Mouse (Mus musculus) CH12.LX (cell line): Measurements from ENCODE around the gene A630001G21Rik. TPM values are rescaled to one million over a fixed set of nuclear protein-coding genes. Genes with fewer than 3 reads are reported as not detected.
A peak's percentile ranks its signal among the peaks of the same experiment; 100 is the strongest.

ENCODE experiments used
- DNase-seq: peaks from one replicate; pipeline ENCODE4 v3.0.0-alpha.2; 2013; ENCODE audit errors: extremely low read depth
- H3K27ac ChIP-seq: 2 replicates; pipeline ENCODE4 v1.5.1; 2012; ENCODE audit warnings: low read depth, mild to moderate bottlenecking, control low read depth, moderate library complexity; ENCODE audit not compliant: insufficient read depth
- H3K27me3 ChIP-seq: replicated peaks from 2 replicates; pipeline ENCODE3; 2012; ENCODE audit warnings: inconsistent platforms
- H3K36me3 ChIP-seq, 2 experiments: replicated peaks in 1 of 2; 2 replicates each; pipeline versions ENCODE3 to v1.6.1; 2012; ENCODE audit warnings: inconsistent platforms in 1 of 2, low read length in 1 of 2, mild to moderate bottlenecking in 1 of 2, mixed read lengths in 1 of 2, moderate library complexity in 1 of 2; ENCODE audit not compliant: control insufficient read depth in 1 of 2, insufficient read depth in 1 of 2
- H3K4me1 ChIP-seq, 2 experiments: 2 replicates each; pipeline ENCODE4 v1.6.1; 2012; ENCODE audit warnings: inconsistent platforms in 1 of 2, moderate library complexity in 1 of 2; ENCODE audit not compliant: insufficient read depth in 2 of 2, control insufficient read depth in 1 of 2
- H3K4me2 ChIP-seq: 2 replicates; pipeline ENCODE4 v1.6.1; 2012; ENCODE audit warnings: low read depth, mild to moderate bottlenecking, control low read depth; ENCODE audit not compliant: poor library complexity, insufficient read depth, severe bottlenecking
- H3K4me3 ChIP-seq, 3 experiments: fragments of 150-350 bp in 1 of 3; sonication (generic) in 1 of 3; replicated peaks in 1 of 3; 2 replicates each; pipeline versions ENCODE3 to v1.5.1; 2011 to 2012; ENCODE audit warnings: low read depth in 2 of 3, low read length in 2 of 3, mild to moderate bottlenecking in 2 of 3, moderate library complexity in 2 of 3, control low read depth in 1 of 3, improper control_type of control experiment in 1 of 3, inconsistent platforms in 1 of 3, mixed read lengths in 1 of 3; ENCODE audit not compliant: poor library complexity in 1 of 3
- H3K79me2 ChIP-seq: replicated peaks from 2 replicates; pipeline ENCODE4 v1.6.1; 2012; ENCODE audit warnings: mild to moderate bottlenecking, moderate library complexity; ENCODE audit not compliant: control insufficient read depth, poor library complexity, insufficient read depth, severe bottlenecking; ENCODE audit errors: extremely low read depth
- H3K9ac ChIP-seq: 2 replicates; pipeline ENCODE4 v1.6.1; 2012; ENCODE audit warnings: low read depth, mild to moderate bottlenecking, control low read depth, moderate library complexity; ENCODE audit not compliant: insufficient read depth
- H3K9me3 ChIP-seq: replicated peaks from 2 replicates; pipeline ENCODE3; 2012; ENCODE audit warnings: low read length, inconsistent platforms, mixed read lengths
- BHLHE40 ChIP-seq: IDR thresholded peaks from 2 replicates; pipeline ENCODE4 v1.6.1; 2011; ENCODE audit warnings: mild to moderate bottlenecking, low read depth, low read length, improper control_type of control experiment
- CHD1 ChIP-seq: IDR thresholded peaks from 2 replicates; pipeline ENCODE4 v1.6.1; 2012; ENCODE audit warnings: low read depth, low read length, improper control_type of control experiment, inconsistent platforms
- CHD2 ChIP-seq: IDR thresholded peaks from 2 replicates; pipeline ENCODE4 v1.6.1; 2011; ENCODE audit warnings: low read length, improper control_type of control experiment
- CTCF ChIP-seq, 2 experiments: IDR thresholded peaks in 1 of 2; conservative IDR thresholded peaks in 1 of 2; 2 replicates each; pipeline ENCODE4 v1.5.1; 2011 to 2012; ENCODE audit warnings: low read depth in 2 of 2, low read length in 2 of 2, improper control_type of control experiment in 1 of 2, inconsistent platforms in 1 of 2, mild to moderate bottlenecking in 1 of 2, moderate library complexity in 1 of 2
- E2F4 ChIP-seq: IDR thresholded peaks from 2 replicates; pipeline ENCODE4 v1.6.1; 2011; ENCODE audit warnings: low read depth, low read length, improper control_type of control experiment; ENCODE audit not compliant: insufficient replicate concordance
- ELF1 ChIP-seq: IDR thresholded peaks from 2 replicates; pipeline ENCODE4 v1.6.1; 2014; ENCODE audit warnings: low read depth, mild to moderate bottlenecking, inconsistent platforms, low read length, improper control_type of control experiment
- ETS1 ChIP-seq: conservative IDR thresholded peaks from 2 replicates; pipeline ENCODE4 v1.6.1; 2012; ENCODE audit warnings: low read depth, mild to moderate bottlenecking, inconsistent platforms, low read length, improper control_type of control experiment, moderate library complexity
- GABPA ChIP-seq: IDR thresholded peaks from 2 replicates; pipeline ENCODE4 v1.6.1; 2012; ENCODE audit warnings: low read depth, low read length, improper control_type of control experiment, inconsistent platforms; ENCODE audit not compliant: insufficient replicate concordance
- IRF4 ChIP-seq: IDR thresholded peaks from 2 replicates; pipeline ENCODE4 v1.6.1; 2014; ENCODE audit warnings: low read depth, mild to moderate bottlenecking, inconsistent platforms, low read length, improper control_type of control experiment
- JUN ChIP-seq: IDR thresholded peaks from 2 replicates; pipeline ENCODE4 v1.6.1; 2011; ENCODE audit warnings: low read depth, mild to moderate bottlenecking, low read length, improper control_type of control experiment, moderate library complexity; ENCODE audit not compliant: insufficient read depth
- KAT2A ChIP-seq: IDR thresholded peaks from 2 replicates; pipeline ENCODE4 v1.6.1; 2012; ENCODE audit warnings: low read length, improper control_type of control experiment, inconsistent platforms; ENCODE audit not compliant: insufficient replicate concordance
- MAFK ChIP-seq: IDR thresholded peaks from 2 replicates; pipeline ENCODE4 v1.6.1; 2011; ENCODE audit warnings: low read length, improper control_type of control experiment; ENCODE audit not compliant: insufficient replicate concordance
- MAX ChIP-seq: IDR thresholded peaks from 2 replicates; pipeline ENCODE4 v1.6.1; 2011; ENCODE audit warnings: low read length, improper control_type of control experiment
- MAZ ChIP-seq: IDR thresholded peaks from 2 replicates; pipeline ENCODE4 v1.6.1; 2012; ENCODE audit warnings: low read depth, mild to moderate bottlenecking, inconsistent platforms, low read length, improper control_type of control experiment, moderate library complexity
- MEF2A ChIP-seq: IDR thresholded peaks from 2 replicates; pipeline ENCODE4 v1.6.1; 2014; ENCODE audit warnings: low read depth, mild to moderate bottlenecking, inconsistent platforms, low read length, improper control_type of control experiment, borderline replicate concordance
- MYC ChIP-seq: IDR thresholded peaks from 2 replicates; pipeline ENCODE4 v1.6.1; 2011; ENCODE audit warnings: low read depth, mild to moderate bottlenecking, improper control_type of control experiment, low read length
- NRF1 ChIP-seq: IDR thresholded peaks from 2 replicates; pipeline ENCODE4 v1.6.1; 2014; ENCODE audit warnings: low read depth, mild to moderate bottlenecking, inconsistent platforms, low read length, improper control_type of control experiment, moderate library complexity
- PAX5 ChIP-seq: IDR thresholded peaks from 2 replicates; pipeline ENCODE4 v1.6.1; 2012; ENCODE audit warnings: low read length, inconsistent platforms, mixed read lengths
- POLR2A ChIP-seq: IDR thresholded peaks from 2 replicates; pipeline ENCODE4 v1.6.1; 2011; ENCODE audit warnings: low read depth, mild to moderate bottlenecking, improper control_type of control experiment, low read length
- RAD21 ChIP-seq: IDR thresholded peaks from 2 replicates; pipeline ENCODE4 v1.6.1; 2011; ENCODE audit warnings: low read depth, mild to moderate bottlenecking, low read length, improper control_type of control experiment, moderate library complexity
- RCOR1 ChIP-seq: conservative IDR thresholded peaks from 2 replicates; pipeline ENCODE4 v1.6.1; 2012; ENCODE audit warnings: low read depth, mild to moderate bottlenecking, inconsistent platforms, low read length, improper control_type of control experiment
- SIN3A ChIP-seq: IDR thresholded peaks from 2 replicates; pipeline ENCODE4 v1.6.1; 2012; ENCODE audit warnings: low read length, improper control_type of control experiment, inconsistent platforms
- SMC3 ChIP-seq: IDR thresholded peaks from 2 replicates; pipeline ENCODE4 v1.6.1; 2011; ENCODE audit warnings: low read depth, low read length, improper control_type of control experiment
- TBP ChIP-seq: conservative IDR thresholded peaks from 2 replicates; pipeline ENCODE4 v1.6.1; 2011; ENCODE audit warnings: low read depth, low read length, improper control_type of control experiment
- TCF12 ChIP-seq: IDR thresholded peaks from 2 replicates; pipeline ENCODE4 v1.6.1; 2014; ENCODE audit warnings: low read depth, mild to moderate bottlenecking, inconsistent platforms, low read length, improper control_type of control experiment
- UBTF ChIP-seq: IDR thresholded peaks from 2 replicates; pipeline ENCODE4 v1.6.1; 2012; ENCODE audit warnings: low read depth, mild to moderate bottlenecking, inconsistent platforms, low read length, improper control_type of control experiment, moderate library complexity
- USF1 ChIP-seq: IDR thresholded peaks from 2 replicates; pipeline ENCODE4 v1.6.1; 2014; ENCODE audit warnings: low read depth, mild to moderate bottlenecking, inconsistent platforms, low read length, improper control_type of control experiment
- ZC3H11A ChIP-seq: IDR thresholded peaks from 2 replicates; pipeline ENCODE4 v1.6.1; 2012; ENCODE audit warnings: low read depth, mild to moderate bottlenecking, inconsistent platforms, low read length, improper control_type of control experiment
- ZKSCAN1 ChIP-seq: IDR thresholded peaks from 2 replicates; pipeline ENCODE4 v1.6.1; 2012; ENCODE audit warnings: low read depth, inconsistent platforms, low read length, improper control_type of control experiment, borderline replicate concordance
- ZMIZ1 ChIP-seq: IDR thresholded peaks from 2 replicates; pipeline ENCODE4 v1.6.1; 2012; ENCODE audit warnings: low read depth, mild to moderate bottlenecking, inconsistent platforms, low read length, improper control_type of control experiment
- ZNF384 ChIP-seq: IDR thresholded peaks from 2 replicates; pipeline ENCODE4 v1.6.1; 2012; ENCODE audit warnings: low read depth, low read length, improper control_type of control experiment, inconsistent platforms
- dilution Hi-C: fragments of 300-500 bp; cut with MboI; formaldehyde crosslinking; loops from 2 replicates; pipeline ENCODE4 v1.14.3; 2020; ENCODE audit warnings: low sequenced_read_pairs; ENCODE audit not compliant: extremely low pct_unique_long_range_greater_than_20kb, extremely low pct_ligation_motif_present
- in situ Hi-C: fragments of 300-500 bp; cut with MboI; formaldehyde crosslinking; loops from 3 replicates; pipeline ENCODE4 v1.14.3; 2019; ENCODE audit warnings: low sequenced_read_pairs, low pct_ligation_motif_present, low pct_unique_long_range_greater_than_20kb, mixed read lengths
- polyA plus RNA-seq: library from polyadenylated mRNA; unstranded; fragments of >175 nt; gene quantifications from 2 replicates; pipeline ENCODE4 v1.2.1, GENCODE M21; 2012; ENCODE audit warnings: low read depth; ENCODE audit not compliant: insufficient read length
- total RNA-seq, 2 experiments: library from RNA; depleted of rRNA; stranded (reverse); fragments of 300-350 nt in 1 of 2; fragments of >200 nt in 1 of 2; gene quantifications; 2 replicates each; pipeline ENCODE4 v1.2.3; 2012 to 2014

The A630001G21Rik gene
- total and polyA plus RNA-seq, 3 experiments, result 55.8 to 151 (median 139) TPM

DNA sequence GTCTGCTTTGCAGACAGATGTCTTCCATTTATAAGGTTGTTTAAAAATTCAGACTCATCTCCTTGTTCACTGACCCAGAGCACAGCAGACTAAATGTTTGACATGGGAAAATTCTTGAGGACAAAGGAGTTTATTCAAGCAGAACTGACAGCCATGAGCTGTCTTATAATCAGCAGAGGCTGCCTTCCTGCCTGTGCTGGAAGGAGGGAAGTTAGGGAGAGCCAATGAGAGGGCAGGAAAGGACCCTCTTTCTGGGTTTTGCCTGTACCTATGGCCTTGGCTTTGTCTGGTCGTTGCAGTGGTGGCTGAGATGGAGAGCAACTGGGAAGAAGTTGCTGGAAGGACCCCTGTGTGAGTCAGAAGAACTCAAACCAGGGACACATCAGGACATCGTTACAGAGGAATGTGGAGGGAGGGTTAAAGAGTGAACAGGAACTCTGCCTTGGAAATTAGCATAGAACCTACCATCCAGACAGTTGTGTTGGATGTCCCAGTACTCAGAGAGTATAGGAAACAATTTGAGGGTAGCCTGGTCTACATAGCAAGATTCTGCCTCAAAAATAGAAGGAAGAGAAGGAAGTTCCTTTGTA is 35.4 kb downstream of the A630001G21Rik start:
- peaks cover 5% of the 10 kb centered on the region for H3K9me3 ChIP-seq
- dilution Hi-C loops, result no loop called here
- in situ Hi-C loops, result no loop called here
- no peak overlapping the region for H3K9ac ChIP-seq
- H3K4me2 ChIP-seq, result no peak overlapping the region
- TF ChIP-seq MAX (no peak), POLR2A (no peak), SIN3A (no peak), MAZ (no peak)
- no peaks in the 10 kb centered on the region for H3K79me2 ChIP-seq
- H3K4me1 ChIP-seq, result peaks cover 19 to 73% of the 10 kb centered on the region in 2 experiments
- DNase-seq, result no peak
- peaks cover 0 to 35% of the 10 kb centered on the region in 2 experiments for H3K36me3 ChIP-seq
- H3K4me3 ChIP-seq, result no peak overlapping the region
- peak overlapping the region; percentile 7; the same call in 1 of the 2 replicates for H3K27ac ChIP-seq
- no peaks in the 10 kb centered on the region for H3K27me3 ChIP-seq

DNA sequence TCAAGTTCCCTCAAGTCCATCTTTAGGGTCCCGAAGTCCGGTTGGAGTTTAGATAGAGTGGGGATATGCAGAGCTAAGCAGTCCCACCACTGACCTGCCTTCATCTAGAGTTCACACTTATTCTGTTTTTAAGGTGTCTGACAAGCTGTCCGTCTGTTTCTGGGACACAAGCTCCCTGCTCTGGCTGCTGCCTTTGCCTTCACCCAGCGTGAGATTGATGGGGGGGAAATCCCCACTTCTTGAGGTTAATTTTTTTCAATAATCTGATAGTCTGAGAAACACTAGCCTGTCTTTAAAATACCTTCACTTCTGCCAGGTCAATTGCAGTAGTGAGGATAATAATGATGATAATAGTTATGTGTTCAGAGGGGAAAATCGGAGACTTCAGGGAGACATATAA is 36.1 kb downstream of the A630001G21Rik start:
- Histone ChIP-seq H3K9ac (0 out of 2 replicates have a peak overlapping the region, but pooled peaks have one; percentile 1), H3K4me3 (no peak overlapping the region), H3K9me3 (peaks cover 5% of the 10 kb centered on the region), H3K27me3 (no peaks in the 10 kb centered on the region), H3K36me3 (peaks cover 0 to 32% of the 10 kb centered on the region in 2 experiments), H3K4me2 (peak overlapping the region; percentile 48), H3K27ac (peak overlapping the region; percentile 22; the same call in 1 of the 2 replicates), H3K79me2 (no peaks in the 10 kb centered on the region), H3K4me1 (peaks cover 19 to 73% of the 10 kb centered on the region in 2 experiments)
- dilution Hi-C loops (no loop called here), in situ Hi-C loops (no loop called here)
- DNase-seq, result no peak
- no peak for TF ChIP-seq UBTF
- TF ChIP-seq TBP, result no peak
- TF ChIP-seq IRF4, result no peak
- 0 out of 2 replicates have a peak, but pooled peaks have one; percentile 34 for TF ChIP-seq CHD1
- no peak for TF ChIP-seq GABPA
- 0 out of 2 replicates have a peak, but pooled peaks have one; percentile 28 for TF ChIP-seq MEF2A
- no peak for TF ChIP-seq POLR2A
- no peak for TF ChIP-seq NRF1
- no peak for TF ChIP-seq RCOR1
- peak; percentile 49; the same call in 1 of the 2 replicates for TF ChIP-seq SIN3A
- TF ChIP-seq TCF12, result peak; percentile 31; the same call in 1 of the 2 replicates
- TF ChIP-seq E2F4, result no peak
- no peak; the same call in 1 of the 2 replicates for TF ChIP-seq ETS1
- no peak for TF ChIP-seq CHD2
- TF ChIP-seq MAZ, result no peak
- TF ChIP-seq ZKSCAN1, result no peak
- no peak for TF ChIP-seq CTCF (conservative IDR thresholded peaks at IDR 0.05 in 1 of 2, IDR thresholded peaks at IDR 0.05 in 1 of 2; ENCODE audit: low read depth in 2 of 2, low read length in 2 of 2)
- TF ChIP-seq ZC3H11A, result no peak
- TF ChIP-seq MAFK, result no peak
- TF ChIP-seq BHLHE40, result peak; percentile 26; the same call in 1 of the 2 replicates
- no peak for TF ChIP-seq KAT2A
- no peak for TF ChIP-seq USF1
- TF ChIP-seq MAX, result no peak
- peak; percentile 80 for TF ChIP-seq ZNF384
- no peak for TF ChIP-seq SMC3
- TF ChIP-seq ZMIZ1, result no peak
- no peak for TF ChIP-seq JUN
- no peak for TF ChIP-seq RAD21
- TF ChIP-seq PAX5, result no peak
- 0 out of 2 replicates have a peak, but pooled peaks have one; percentile 19 for TF ChIP-seq MYC
- TF ChIP-seq ELF1, result no peak
